Mouse (Mus musculus): ENCODE results near the gene Csrnp3.

Gene Csrnp3

DNA sequence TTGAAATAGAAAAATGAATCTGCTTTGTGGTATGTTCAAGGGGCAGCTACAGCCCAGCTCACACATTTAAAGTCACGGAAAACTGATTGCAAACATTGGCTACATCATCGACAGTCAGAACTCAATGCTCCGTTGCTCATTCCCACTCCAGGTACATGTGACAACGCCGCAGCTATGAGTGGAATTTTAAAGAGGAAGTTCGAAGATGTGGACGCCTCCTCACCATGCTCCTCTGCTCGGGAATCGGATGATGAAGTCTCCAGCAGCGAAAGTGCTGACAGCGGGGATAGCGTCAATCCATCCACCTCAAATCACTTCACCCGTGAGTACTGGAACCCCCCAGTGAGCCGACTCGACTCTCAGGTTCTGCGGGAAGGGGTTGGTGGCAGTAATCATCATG, 103.2 kb downstream of the Csrnp3 start:
- DNase-seq (ENCODE audit: low spot score), result no peak

DNA sequence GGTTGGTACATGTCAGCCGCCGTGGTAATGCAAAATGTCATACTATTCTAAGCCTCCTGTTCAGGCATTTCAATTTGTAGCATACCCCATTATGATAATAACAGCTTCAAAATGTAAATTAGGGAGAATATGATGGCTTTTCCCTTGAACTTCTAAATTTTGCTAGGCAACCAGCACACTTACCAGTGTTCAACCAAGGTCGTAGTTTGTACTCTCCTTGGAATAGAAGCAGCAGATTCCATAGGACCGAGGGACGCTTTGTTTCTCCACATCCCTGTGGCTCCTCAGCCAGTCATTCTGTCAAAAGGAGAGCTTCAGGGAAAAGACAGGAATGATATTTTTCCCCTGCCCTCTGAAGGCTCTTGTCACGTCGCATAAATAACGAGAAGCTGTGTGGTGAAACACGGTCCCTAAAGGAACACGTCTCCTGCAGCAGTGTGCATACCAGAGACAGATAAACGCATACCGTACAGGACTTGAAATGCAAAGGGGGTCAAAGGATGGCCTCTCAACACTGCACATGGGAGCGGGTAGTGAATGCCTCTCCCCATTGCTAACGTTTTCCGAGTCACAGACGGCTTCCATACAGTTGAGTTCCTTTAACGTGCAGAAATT, 108.3 kb downstream of the Csrnp3 start:
- DNase-seq (ENCODE audit: low spot score), result no peak

DNA sequence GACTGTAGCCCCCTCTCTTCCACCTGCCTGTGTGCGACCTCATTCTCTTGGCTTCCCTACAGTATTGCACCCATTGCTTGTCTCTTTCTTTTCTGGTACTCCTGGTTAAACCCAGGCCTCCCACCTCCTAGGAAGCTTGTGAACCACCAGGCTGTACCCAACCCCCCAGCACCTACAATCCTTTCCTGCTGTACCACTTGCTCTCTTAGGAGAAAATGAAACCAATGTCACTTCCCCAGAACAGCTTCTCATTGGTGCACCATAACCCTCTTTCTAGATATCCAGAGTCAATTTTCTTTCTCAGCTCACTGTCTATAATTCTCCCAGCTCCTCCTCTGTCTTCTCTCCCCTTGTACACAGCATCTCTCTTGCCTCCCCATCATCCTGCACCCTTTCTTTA, 110.2 kb downstream of the Csrnp3 start:
- no peak for DNase-seq (ENCODE audit: low spot score)

DNA sequence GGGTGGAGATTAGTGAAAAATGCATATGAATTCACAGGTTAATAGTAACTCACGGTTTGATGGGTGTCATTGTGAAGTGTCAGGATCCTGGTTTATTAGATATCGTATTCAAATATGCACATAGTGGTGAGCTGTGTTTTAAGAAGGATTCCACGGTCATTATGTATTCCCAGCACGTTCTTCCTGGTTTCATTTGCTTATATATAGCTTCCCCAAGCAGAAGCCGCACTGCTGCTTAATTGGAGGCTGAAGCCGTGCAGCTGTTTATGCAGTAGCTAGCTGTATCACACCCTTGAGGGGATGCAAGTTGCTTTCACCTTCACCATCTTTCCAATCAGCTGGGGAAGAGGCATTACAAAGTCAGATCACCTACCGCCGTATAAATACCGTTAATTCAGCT, 111.2 kb downstream of the Csrnp3 start:
- no peak for DNase-seq (ENCODE audit: low spot score)

DNA sequence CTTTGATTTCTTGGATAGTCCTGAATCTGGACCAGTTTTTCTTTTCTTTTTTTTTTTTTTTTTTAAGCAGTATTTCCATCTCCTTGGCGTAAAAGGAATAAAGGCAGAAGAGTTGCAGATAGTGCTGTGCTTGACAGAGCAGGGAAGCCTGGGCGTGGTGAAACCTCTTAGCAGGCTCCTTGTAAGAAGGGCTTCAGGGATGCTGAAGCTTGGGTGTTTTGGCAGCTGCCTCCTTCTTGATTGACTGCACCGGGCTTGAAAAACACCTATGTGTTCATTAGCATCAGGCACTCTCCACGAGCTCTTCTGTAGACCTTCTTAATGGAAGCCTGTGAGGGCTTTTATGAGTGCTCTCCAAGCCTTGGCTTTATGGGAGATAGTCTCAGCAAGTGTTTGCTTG, 117.9 kb downstream of the Csrnp3 start:
- DNase-seq (ENCODE audit: low spot score), result no peak

DNA sequence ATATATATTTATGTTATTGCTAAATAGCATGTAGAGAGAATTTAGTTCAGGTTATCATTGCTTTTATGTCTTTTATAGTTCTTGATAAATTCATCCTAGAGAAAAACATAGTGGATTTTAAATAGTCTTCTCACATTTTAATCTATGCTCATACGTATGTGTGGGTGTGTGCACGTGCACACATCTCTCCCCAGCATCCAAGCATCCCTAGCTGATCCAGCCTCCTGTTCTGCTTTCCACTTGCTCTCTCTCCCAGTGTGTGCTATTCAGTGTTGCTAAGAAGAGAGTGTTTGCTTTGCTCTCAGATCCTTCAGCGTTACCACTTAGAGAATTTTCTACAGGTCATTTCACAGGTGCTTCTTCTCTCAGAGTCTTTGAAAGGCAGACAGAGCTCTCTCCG, 123.2 kb downstream of the Csrnp3 start:
- DNase-seq (ENCODE audit: low spot score), result no peak

DNA sequence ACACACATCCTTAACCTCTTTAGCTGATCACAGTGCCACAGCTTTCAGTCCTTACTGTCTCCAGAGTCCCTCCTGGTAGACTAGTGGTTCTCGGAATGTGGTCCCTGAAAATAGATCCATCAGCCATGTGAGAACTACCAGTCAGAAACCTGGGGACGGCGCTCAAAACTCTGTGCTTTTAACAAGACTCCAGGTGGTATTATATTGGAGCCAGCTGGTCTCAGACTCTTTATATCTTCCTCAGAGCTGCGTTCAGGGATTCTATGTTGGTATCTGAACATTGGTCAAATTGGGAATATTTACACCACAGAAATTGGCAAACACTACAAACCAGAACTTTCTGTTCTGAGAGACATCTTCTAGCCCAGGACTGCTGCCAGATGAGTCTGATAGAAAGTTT, 128.3 kb downstream of the Csrnp3 start:
- no peak for DNase-seq (ENCODE audit: low spot score)

DNA sequence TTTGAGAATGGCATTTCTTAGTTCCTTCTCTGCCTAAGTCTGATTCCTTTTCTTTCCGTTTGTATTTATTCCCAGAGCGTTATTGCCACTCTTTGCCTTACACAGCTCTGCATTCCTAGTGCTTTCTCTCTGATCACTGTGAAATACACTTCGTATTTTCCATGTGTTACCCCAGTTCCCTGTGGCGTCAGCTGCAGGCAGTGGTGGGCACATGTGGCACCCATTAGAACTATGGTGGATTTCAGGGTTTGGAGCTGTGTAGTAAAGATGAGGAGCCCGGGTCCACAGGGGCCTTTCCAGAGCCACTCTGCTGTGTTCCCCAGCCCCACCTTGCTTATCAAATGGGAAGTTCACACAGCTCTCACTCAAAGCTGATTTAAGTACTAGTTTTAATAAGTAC, 129.8 kb downstream of the Csrnp3 start:
- no peak for DNase-seq (ENCODE audit: low spot score)

DNA sequence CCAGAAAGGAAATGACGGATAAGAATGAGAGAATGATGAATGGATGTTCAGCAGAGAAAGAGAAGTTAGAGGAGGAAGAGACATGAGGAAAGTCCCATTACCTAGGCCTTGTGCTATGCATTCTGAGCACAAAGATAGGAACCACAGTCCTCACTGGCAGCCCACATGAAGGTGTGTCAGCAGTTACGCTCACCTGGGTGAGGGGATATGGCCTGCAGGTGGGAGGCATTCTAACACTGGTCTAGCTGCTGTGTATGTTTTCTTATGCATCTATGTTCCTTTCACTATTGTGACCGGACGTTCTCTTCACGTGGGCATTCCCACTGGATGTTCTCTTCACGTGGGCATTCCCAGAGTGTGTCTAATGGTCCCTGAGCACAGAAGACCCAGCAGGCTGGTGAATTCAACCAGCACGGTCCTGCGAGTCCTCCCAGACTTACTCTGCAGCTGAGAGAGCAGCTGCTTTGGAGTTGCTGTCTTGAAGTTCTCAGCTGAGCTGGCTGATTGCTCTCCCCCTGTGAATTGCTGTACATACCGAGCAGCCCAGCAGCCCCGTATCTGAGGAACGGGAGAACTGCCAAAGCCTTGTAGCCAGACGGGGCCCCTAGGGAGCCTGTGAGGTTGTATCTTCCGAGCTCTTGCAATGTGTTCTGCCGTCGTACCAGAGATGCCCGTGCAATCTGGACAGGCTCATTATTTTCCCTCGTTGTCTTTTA, 133.9 kb downstream of the Csrnp3 start:
- DNase-seq (ENCODE audit: low spot score), result no peak

DNA sequence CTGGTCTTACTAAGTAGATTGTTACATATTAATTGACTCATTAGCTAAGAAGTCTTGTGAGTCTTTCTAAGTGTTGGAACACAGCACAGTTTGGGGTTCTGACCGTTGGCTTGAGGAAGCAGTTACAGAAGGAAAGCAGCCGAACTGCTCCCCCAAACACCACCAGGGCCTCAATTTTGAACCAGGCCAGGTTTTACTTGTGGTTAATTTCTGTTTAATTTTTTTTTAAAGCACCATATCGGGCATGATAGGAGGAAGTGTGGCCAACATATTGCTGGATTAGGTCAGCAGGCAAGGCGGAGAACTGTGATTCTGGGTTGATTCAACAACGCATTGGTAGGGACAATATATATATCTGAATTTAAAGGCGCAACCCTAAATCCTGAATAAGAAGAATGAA, 135.9 kb downstream of the Csrnp3 start:
- no peak for DNase-seq (ENCODE audit: low spot score)

DNA sequence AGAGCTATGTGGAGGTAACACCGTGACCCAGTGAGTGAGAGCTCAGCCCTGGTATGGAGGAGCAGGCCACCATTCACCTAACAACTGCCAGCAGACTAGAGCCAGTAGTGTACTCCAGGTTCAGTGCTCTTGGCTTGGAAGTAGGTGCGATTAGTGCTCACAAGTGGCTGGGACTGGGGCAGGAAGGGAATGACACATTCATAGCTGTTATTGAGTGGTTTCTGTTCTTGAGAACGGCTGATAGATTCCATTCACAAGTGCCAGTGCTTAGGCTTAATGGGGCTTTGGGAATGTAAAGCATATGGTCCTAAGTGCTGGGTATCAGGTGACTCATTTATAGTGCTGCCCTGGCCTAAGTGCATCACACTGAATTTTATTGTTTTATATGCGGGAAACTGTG, 136.4 kb downstream of the Csrnp3 start:
- no peak for DNase-seq (ENCODE audit: low spot score)

DNA sequence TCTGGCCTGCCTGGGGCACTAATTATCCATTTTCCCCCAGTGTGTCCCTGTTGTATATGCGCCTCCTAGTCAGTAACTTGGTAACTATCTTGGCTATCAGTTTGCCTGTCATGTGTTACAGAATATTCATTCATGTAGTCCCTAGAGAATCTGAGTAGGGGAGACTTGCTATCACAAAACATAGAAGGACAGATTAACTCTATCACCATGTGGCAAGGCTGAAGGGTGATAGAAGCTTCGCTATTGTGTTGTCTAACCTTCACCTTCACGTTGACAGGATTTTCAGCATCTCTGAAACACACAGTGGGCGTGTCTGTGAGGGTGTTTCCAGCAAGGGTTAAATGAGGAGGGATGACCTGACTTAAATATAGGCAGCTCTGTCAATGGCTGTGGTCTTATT, 140.1 kb downstream of the Csrnp3 start:
- no peak for DNase-seq (ENCODE audit: low spot score)

DNA sequence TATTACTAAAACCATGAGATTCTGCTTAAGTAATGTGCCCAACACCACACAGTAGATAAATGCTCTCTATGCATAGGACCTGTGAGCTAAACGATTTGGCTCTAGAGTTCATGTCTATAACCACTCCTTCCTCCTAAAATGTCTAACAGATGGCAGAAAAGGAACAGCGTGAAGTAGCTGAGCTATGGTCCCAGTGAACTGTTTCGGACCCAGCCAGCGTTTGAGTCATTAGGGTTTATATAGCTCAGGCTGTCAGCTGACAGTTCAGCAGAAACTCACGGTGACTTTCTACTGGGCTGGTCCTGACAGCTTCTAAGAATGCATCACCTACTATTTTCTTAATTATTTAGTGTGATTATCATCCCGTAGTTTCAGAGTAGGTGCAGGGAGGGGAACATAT, 141.5 kb downstream of the Csrnp3 start:
- no peak for DNase-seq (ENCODE audit: low spot score)

DNA sequence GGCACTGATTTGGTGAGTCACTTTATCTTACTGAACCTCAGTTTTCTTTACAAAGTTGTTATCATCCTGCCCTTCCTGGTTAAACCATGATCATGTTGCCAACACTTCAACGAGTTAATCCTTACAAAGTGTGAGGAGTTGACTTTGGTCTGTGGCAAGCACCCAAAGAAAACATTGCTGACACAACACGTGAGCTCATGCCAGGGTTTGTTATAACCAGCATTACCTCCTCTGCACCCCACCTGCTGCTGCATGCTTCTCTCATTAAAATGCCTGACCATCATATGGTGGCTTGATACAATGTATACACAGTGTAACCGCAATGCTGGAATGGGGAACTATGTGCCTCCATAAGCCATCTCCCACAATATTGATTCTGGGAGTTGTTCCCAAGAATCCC, 142.0 kb downstream of the Csrnp3 start:
- DNase-seq (ENCODE audit: low spot score), result no peak

DNA sequence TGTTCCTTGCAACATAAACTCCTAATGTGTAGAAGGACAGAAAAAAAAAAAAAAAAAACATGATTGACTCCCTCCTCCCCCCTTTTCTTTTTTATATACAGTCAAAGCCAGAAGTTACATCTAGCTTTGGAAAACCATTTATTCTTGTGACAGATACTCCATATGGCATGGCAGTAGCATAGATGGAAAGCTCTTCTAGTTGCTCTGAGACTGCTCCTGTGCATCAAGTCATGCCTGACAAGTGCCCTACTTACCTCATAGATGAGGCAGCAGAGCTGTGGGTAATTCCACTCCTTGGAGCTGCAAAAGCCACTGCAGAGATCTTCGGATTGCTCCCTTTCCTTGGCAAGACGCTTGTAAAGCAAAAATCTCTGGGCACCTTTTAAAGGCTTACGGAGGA, 143.2 kb downstream of the Csrnp3 start:
- no peak for DNase-seq (ENCODE audit: low spot score)

DNA sequence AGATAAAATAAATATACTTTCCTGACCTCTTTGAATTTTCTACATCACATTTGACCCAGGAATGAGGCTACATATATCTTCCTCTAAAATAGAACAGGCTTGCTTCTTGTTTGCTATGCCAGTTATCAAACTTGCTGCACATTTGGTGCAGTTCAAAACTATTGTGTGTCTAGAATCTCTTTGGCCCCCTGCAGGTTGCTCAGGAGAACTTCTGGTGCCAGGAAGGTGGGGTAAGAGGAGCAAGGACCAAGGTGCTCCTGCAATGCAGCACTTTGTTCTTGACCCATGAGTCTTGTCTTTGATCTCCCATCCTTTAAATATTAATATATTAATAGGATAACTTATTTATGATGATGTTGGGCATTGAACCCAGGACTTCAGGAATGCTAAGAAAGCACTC, 144.5 kb downstream of the Csrnp3 start:
- no peak for DNase-seq (ENCODE audit: low spot score)

DNA sequence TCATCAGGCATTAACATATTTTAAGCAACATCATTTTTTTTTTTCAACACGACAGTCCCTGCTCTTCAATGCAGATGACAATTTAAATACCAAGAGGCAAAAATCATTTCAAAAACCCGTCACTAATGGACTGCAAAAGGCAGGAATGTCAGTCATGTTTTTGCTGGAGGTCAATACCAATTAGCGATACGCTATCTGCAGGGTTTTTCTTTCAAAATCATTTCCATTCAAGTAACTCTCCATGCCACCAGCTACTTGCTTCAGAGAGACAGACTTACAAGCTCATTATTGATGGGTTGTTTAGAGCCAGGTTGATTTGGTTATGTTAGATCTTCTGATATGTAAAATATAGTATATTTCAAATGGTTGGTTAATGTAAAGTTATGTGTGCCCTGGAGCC, 145.2 kb downstream of the Csrnp3 start:
- no peak for DNase-seq (ENCODE audit: low spot score)

DNA sequence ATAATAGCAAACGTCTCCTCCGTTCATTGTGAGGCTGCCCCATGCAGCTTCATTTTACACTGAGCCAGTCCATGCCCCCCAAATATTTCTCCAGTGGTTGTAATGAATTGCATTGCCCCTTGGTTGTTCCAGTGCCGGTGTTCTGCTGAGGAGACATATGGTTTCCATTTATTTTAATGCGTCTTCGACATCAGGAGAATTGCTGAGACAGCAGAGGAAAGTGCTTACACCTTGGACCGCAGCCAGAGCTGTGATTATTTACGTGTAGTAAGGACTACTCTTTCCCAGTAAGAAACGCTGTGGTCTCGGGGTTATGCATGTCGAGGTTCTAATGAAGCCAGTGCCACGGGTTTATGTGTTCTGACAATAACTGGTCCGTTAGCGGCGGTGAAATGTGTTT, 147.8 kb downstream of the Csrnp3 start:
- no peak for DNase-seq (ENCODE audit: low spot score)

DNA sequence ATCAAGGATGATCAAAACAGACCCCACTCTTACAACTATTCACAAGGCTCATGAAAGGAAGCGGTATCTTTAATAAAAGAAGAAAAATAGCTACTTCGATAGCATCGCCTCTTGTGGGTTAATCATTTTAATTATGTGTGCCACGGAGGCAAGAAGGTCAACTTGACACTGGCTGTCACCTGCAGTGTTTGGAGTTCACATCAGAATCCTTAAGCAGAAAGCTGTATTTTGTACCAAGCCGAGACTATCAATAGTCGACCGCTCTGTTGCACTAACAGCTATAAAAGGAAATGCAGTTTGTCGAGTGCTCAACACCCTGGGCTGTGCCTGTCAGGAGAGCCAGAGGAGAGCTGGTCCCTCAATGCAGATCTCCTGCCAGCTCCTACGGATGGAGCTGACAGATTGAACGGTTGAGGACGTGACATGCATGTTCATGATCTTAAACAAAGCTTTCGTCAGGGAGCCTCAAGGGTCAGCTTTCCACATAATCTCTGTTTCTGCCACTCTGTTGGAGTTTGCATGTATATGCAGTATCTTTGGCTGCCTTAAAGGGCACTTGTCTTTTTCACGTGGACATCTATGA, 149.4 kb downstream of the Csrnp3 start:
- DNase-seq (ENCODE audit: low spot score), result no peak

DNA sequence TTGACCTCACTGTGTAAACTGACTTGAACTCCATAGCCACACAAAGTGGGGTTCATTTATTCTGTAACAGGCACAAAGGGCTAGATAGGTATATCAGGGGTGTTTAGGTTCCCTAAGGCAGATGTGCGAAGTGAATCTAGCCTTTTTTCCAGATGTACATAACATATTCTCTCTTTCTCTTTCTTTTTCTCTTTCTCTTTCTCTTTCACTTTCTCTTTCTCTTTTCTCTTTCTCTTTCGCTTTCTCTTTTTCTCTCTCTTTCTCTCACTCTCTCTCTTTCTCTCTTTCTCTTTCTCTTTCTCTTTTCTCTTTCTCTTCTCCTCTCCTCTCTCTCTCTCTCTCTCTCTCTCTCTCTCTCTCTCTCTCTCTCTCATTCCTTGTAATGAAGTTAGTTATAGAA, 153.2 kb downstream of the Csrnp3 start:
- no peak for DNase-seq (ENCODE audit: low spot score)

DNA sequence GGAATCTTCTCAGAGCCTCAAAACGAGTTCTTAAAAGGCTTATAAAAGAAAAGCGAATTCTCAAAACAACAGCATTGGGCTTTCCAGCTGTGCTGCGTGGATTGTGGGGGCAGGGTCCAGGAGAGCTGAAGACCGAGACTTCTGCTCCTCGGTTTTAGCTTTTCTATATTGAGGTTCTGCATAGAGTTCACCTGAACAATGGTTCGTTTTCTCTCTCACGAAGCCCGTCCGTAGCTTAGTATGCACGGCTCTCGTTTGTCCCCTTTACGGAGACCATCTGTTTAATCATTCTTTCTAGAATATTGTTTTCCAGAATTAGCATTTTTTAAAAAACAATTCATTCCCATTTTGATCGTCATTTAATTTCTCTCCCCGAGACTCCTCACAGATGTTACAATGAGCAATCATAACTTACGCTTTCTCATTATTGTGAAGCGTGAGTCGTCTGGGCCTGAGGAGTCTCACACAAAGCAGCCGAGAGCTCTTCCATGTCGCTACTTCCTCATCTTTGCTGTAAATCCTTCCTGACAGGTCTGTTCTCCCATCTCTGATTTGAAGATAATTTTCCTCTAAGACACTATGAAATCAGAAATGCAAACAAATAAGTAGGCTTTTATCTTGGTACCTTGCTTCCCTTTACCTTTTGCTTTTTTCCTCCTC, 163.6 kb downstream of the Csrnp3 start:
- DNase-seq (ENCODE audit: low spot score), result no peak

DNA sequence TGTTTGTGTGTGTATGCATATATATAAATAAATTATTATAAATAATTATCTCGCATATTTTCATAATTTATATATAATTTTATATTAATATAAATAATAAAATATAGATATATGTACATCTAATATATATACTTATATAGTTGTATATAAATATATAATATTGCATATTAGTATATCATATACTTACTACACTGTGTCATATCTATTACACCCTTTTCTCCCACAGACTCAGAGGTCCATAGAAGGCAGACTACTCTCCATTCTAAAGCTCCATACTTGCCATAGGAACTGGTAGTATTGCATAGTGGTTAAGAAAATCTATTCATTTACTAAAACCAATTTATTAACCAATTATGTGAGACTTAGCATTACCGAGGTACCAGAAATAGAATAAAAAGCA, 164.1 kb downstream of the Csrnp3 start:
- no peak for DNase-seq (ENCODE audit: low spot score)

DNA sequence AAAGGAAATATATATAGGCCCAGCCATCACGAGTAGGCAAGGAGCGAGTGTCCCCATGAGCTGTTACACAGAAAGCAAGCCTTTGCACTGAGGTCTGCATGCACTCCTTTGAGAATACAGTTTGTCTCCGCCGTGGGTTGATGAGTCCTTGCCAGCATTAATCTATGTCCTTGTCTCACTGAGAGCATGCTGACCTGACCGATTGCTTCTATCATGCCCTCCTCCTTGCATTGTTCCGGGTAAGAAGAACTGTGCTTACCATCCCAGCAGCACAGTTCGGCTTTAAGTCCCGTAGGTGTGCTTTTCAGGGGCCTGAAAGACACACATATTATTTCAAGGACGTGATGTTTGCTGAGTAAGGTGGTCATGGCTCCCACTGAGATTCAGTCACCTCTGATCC, 173.1 kb downstream of the Csrnp3 start:
- no peak for DNase-seq (ENCODE audit: low spot score)

Measured in layer of hippocampus, adult 9-10 months (tissue).